Mouse (Mus musculus): Measurements from ENCODE around the gene Angptl8. TPM values are rescaled to one million over a fixed set of nuclear protein-coding genes. Genes with fewer than 3 reads are reported as not detected.
"Not testable (repeated sequence)": the region's sequence is repeated elsewhere in the genome, so short reads cannot be mapped to it uniquely, and the experiment has no call there.

The Angptl8 gene
- polyA plus RNA-seq, 1 experiment from 2014 or later = 1.6 TPM

DNA sequence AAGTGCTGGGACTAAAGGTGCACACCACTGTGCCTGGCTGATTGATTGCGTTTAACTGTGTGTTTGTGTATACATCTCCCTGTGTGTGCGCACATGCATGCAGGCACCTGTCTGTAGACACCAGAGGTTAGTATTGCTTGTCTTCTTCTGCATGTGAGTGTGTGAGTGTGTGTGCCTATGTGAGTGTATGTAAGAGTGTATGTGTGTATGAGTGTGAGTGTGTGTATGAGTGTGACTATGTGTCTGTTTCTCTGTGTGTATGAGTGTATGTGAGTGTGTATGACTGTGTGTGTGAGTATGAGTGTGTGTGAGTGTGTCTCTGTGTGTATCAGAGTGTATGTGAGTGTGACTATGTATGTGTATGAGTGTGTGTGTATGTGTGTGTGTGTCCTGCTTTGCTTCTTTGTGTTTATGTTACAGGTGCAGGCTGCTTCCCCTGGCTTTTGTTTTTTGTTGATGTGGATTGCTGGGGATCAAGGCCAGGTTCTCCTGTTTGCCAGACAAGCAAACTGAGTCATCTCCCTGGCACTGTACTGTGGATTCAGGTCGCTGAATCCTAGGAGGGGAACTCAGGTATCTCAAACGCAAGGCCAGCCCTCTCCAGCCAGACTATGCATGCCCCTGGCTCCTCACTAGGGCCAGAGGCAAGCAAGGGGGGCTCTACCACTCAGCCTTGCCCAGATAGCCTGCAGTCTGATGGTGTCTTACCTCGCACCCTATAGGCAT is 30.5 kb downstream of the Angptl8 start:
- Histone ChIP-seq H3K27ac (replicated peaks) (peak overlapping the region; percentile 51), H3K36me3 (no peaks in the 10 kb centered on the region), H3K27me3 (replicated peaks) (no peaks in the 10 kb centered on the region), H3K4me3 (no peak overlapping the region), H3K4me2 (no peak overlapping the region), H3K9me3 (peaks cover 6% of the 10 kb centered on the region; the same call in 1 of the 2 replicates), H3K9ac (no peak overlapping the region), H3K4me1 (no peaks in the 10 kb centered on the region)
- ATAC-seq (ENCODE audit: extremely low read depth, insufficient number of reproducible peaks, low FRiP score, low TSS enrichment) = no peak
- 65% methylated on average over 5 of the region's 5 CpGs for WGBS

DNA sequence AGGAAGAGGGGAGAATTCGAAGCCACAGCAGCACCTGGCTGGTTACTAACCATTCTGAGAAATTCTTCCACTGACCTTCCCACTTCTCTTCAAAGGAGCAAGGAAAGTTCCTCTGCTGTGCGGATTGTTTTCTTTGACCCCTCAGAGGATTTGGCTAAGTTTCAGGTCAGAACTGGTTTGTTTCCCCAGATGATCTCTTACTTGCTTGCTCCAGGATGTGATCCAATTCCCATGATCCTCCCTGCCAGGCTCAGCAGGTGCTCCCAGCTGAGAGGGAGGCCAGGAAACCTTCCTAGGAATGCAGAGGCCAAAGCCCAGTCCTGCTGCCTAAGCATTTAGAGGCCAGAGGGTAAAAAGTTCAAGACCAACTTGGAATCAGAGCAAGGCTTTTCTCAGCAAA is 31.3 kb downstream of the Angptl8 start:
- no peak overlapping the region for H3K4me2 ChIP-seq
- no peak overlapping the region for H3K9ac ChIP-seq
- H3K27me3 ChIP-seq (replicated peaks) = no peaks in the 10 kb centered on the region
- peaks cover 6% of the 10 kb centered on the region; the same call in 1 of the 2 replicates for H3K9me3 ChIP-seq
- H3K4me3 ChIP-seq = no peak overlapping the region
- peak overlapping the region; percentile 51 for H3K27ac ChIP-seq (replicated peaks)
- no peak for ATAC-seq (ENCODE audit: extremely low read depth, insufficient number of reproducible peaks, low FRiP score, low TSS enrichment)
- no peaks in the 10 kb centered on the region for H3K36me3 ChIP-seq
- 43% methylated on average over 2 of the region's 2 CpGs for whole genome bisulfite sequencing
- H3K4me1 ChIP-seq = no peaks in the 10 kb centered on the region

GRCm38 (mm10) chr9:21867726-21868125 is 32.4 kb downstream of the Angptl8 start:
- no peak overlapping the region for H3K4me2 ChIP-seq
- H3K36me3 ChIP-seq = no peaks in the 10 kb centered on the region
- peaks cover 6% of the 10 kb centered on the region for H3K27me3 ChIP-seq (replicated peaks)
- WGBS = 65% methylated on average over 3 of the region's 3 CpGs
- no peak overlapping the region for H3K27ac ChIP-seq (replicated peaks)
- H3K9ac ChIP-seq = no peak overlapping the region
- H3K4me1 ChIP-seq = no peaks in the 10 kb centered on the region
- no peak for ATAC-seq (ENCODE audit: extremely low read depth, insufficient number of reproducible peaks, low FRiP score, low TSS enrichment)
- H3K9me3 ChIP-seq = no peaks in the 10 kb centered on the region
- no peak overlapping the region for H3K4me3 ChIP-seq

DNA sequence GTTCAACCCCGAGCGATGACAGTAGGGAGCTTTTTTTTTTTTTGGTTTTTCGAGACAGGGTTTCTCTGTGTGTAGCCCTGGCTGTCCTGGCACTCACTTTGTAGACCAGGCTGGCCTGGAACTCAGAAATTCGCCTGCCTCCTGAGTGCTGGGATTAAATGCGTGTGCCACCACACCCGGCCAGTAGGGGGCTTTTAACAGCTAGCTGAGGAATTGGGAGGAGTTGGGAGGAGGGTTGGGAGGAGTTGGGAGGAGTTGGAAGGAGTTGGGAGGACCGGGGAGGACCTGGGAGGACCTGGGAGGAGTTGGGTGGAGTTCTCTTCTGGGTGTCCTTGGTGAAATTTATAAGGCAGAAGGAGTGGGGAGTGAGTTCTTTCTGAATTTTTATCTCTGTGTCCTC is 34.0 kb downstream of the Angptl8 start:
- not testable (repeated sequence) for H3K9me3 ChIP-seq; H3K4me1 ChIP-seq; H3K9ac ChIP-seq; H3K4me3 ChIP-seq; H3K36me3 ChIP-seq; H3K27me3 ChIP-seq (replicated peaks); H3K27ac ChIP-seq (replicated peaks); H3K4me2 ChIP-seq; ATAC-seq (ENCODE audit: extremely low read depth, insufficient number of reproducible peaks, low FRiP score, low TSS enrichment)
- whole genome bisulfite sequencing = 44% methylated on average over 7 of the region's 7 CpGs

- 14% methylated on average over 20 of the region's 20 CpGs for WGBS
- ATAC-seq (ENCODE audit: extremely low read depth, insufficient number of reproducible peaks, low FRiP score, low TSS enrichment) = no peak
- H3K9ac ChIP-seq = no peak overlapping the region
- H3K4me1 ChIP-seq = no peaks in the 10 kb centered on the region
- no peak overlapping the region for H3K27ac ChIP-seq (replicated peaks)
- peaks cover 6% of the 10 kb centered on the region for H3K27me3 ChIP-seq (replicated peaks)
- H3K4me2 ChIP-seq = peak overlapping the region; percentile 60
- no peaks in the 10 kb centered on the region for H3K9me3 ChIP-seq
- H3K4me3 ChIP-seq = no peak overlapping the region
- H3K36me3 ChIP-seq = no peaks in the 10 kb centered on the region
These were observed 35.7 kb downstream of the Angptl8 start for GRCm38 (mm10) chr9:21870879-21871524.

- H3K9ac ChIP-seq = no peak overlapping the region
- no peaks in the 10 kb centered on the region for H3K36me3 ChIP-seq
- no peak overlapping the region for H3K27ac ChIP-seq (replicated peaks)
- H3K4me3 ChIP-seq = no peak overlapping the region
- peaks cover 6% of the 10 kb centered on the region for H3K27me3 ChIP-seq (replicated peaks)
- no peak for ATAC-seq (ENCODE audit: extremely low read depth, insufficient number of reproducible peaks, low FRiP score, low TSS enrichment)
- H3K4me2 ChIP-seq = no peak overlapping the region
- 45% methylated on average over 4 of the region's 4 CpGs for WGBS
- H3K4me1 ChIP-seq = no peaks in the 10 kb centered on the region
- H3K9me3 ChIP-seq = no peaks in the 10 kb centered on the region
These were observed 36.9 kb downstream of the Angptl8 start for GRCm38 (mm10) chr9:21872204-21872603.

DNA sequence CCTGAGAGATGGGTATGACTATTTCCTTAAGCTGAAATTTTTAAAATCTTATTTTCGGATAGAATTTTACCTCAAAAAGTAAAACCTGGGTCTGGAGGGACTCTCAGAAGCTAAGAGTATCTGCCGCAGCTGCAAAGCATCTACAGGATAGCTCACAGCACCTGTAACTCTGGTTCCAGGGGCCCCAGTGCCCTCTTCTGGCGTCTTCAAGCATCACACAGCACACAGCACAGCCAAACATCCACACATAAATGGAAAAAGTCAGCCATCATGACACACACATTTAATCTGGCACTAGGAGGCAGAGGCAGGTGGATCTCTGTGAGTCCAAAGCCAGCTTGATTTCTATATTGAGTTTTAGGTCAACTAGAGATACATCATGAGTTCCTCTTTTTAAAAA is 41.3 kb downstream of the Angptl8 start:
- 57% methylated on average over 3 of the region's 3 CpGs for WGBS
- H3K4me2 ChIP-seq = no peak overlapping the region
- no peak overlapping the region for H3K9ac ChIP-seq
- H3K27me3 ChIP-seq (replicated peaks) = peaks cover 6% of the 10 kb centered on the region
- 0 out of 2 replicates have a peak, but pooled peaks cover 5% of the 10 kb centered on the region for H3K9me3 ChIP-seq
- no peaks in the 10 kb centered on the region for H3K36me3 ChIP-seq
- ATAC-seq (ENCODE audit: extremely low read depth, insufficient number of reproducible peaks, low FRiP score, low TSS enrichment) = no peak
- no peaks in the 10 kb centered on the region for H3K4me1 ChIP-seq
- no peak overlapping the region for H3K4me3 ChIP-seq
- no peak overlapping the region for H3K27ac ChIP-seq (replicated peaks)

Small RNA genes lying within 50 kb of the gene (microRNA-seq; reads per million reads assigned to microRNA genes)
- 14.5 reads per million, percentile 30 among the genes with 10 or more reads in this experiment for gene Mir7083

Other genes with a start within 250 kb of the Angptl8 start
- 23.1 and 25.2 TPM in 2 replicates for gene Timm29, start 242.8 kb upstream of the Angptl8 start, polyA plus RNA-seq (2015; fragmentation: Nextera tagmentation; extraction: Ambion mirVana)
- 15.2 and 16.6 TPM in 2 replicates for gene Yipf2, start 242.7 kb upstream of the Angptl8 start, polyA plus RNA-seq (2015; fragmentation: Nextera tagmentation; extraction: Ambion mirVana)
- 56.1 and 57.9 TPM in 2 replicates for gene Smarca4, start 219.3 kb upstream of the Angptl8 start, polyA plus RNA-seq (2015; fragmentation: Nextera tagmentation; extraction: Ambion mirVana)
- 18.9 and 20.4 TPM in 2 replicates for gene Ldlr, start 112.0 kb upstream of the Angptl8 start, polyA plus RNA-seq (2015; fragmentation: Nextera tagmentation; extraction: Ambion mirVana)
- gene Spc24, start 75.2 kb upstream of the Angptl8 start, polyA plus RNA-seq (2015; fragmentation: Nextera tagmentation; extraction: Ambion mirVana) = 84.8 and 96.7 TPM in 2 replicates
- 16.0 and 16.9 TPM in 2 replicates for gene Kank2, start 36.8 kb upstream of the Angptl8 start, polyA plus RNA-seq (2015; fragmentation: Nextera tagmentation; extraction: Ambion mirVana)
- 48.4 and 50.3 TPM in 2 replicates for gene Dock6, start 17.1 kb downstream of the Angptl8 start, polyA plus RNA-seq (2015; fragmentation: Nextera tagmentation; extraction: Ambion mirVana)
- 8.5 and 9.2 TPM in 2 replicates for gene Rab3d, start 82.7 kb downstream of the Angptl8 start, polyA plus RNA-seq (2015; fragmentation: Nextera tagmentation; extraction: Ambion mirVana)
- 2.6 and 3.2 TPM in 2 replicates for gene Ccdc159, start 92.0 kb downstream of the Angptl8 start, polyA plus RNA-seq (2015; fragmentation: Nextera tagmentation; extraction: Ambion mirVana)
- 41.5 and 47.8 TPM in 2 replicates for gene Tmem205, start 92.0 kb downstream of the Angptl8 start, polyA plus RNA-seq (2015; fragmentation: Nextera tagmentation; extraction: Ambion mirVana)
- gene Plppr2, start 101.5 kb downstream of the Angptl8 start, polyA plus RNA-seq (2015; fragmentation: Nextera tagmentation; extraction: Ambion mirVana) = 5.1 and 5.2 TPM in 2 replicates
- gene Swsap1, start 120.2 kb downstream of the Angptl8 start, polyA plus RNA-seq (2015; fragmentation: Nextera tagmentation; extraction: Ambion mirVana) = 5.1 and 5.7 TPM in 2 replicates
- 7.3 and 8.5 TPM in 2 replicates for gene Epor, start 128.0 kb downstream of the Angptl8 start, polyA plus RNA-seq (2015; fragmentation: Nextera tagmentation; extraction: Ambion mirVana)
- 0.68 and 0.71 TPM in 2 replicates for gene Rgl3, start 153.9 kb downstream of the Angptl8 start, polyA plus RNA-seq (2015; fragmentation: Nextera tagmentation; extraction: Ambion mirVana)
- 0.22 and 0.36 TPM in 2 replicates for gene Ccdc151, start 167.1 kb downstream of the Angptl8 start, polyA plus RNA-seq (2015; fragmentation: Nextera tagmentation; extraction: Ambion mirVana)
- 76.9 and 80.6 TPM in 2 replicates for gene Prkcsh, start 167.3 kb downstream of the Angptl8 start, polyA plus RNA-seq (2015; fragmentation: Nextera tagmentation; extraction: Ambion mirVana)
- gene Elavl3, start 216.5 kb downstream of the Angptl8 start, polyA plus RNA-seq (2015; fragmentation: Nextera tagmentation; extraction: Ambion mirVana) = 0.28 and 0.41 TPM in 2 replicates
- not detected in 2 replicates for gene Gm49318, start 235.7 kb downstream of the Angptl8 start, polyA plus RNA-seq (2015; fragmentation: Nextera tagmentation; extraction: Ambion mirVana)
- gene Zfp653, start 235.9 kb downstream of the Angptl8 start, polyA plus RNA-seq (2015; fragmentation: Nextera tagmentation; extraction: Ambion mirVana) = 9.5 TPM in 2 replicates
- 49.5 and 53.7 TPM in 2 replicates for gene Ecsit, start 249.9 kb downstream of the Angptl8 start, polyA plus RNA-seq (2015; fragmentation: Nextera tagmentation; extraction: Ambion mirVana)

Data from heart, embryonic 13.5 days (tissue).